In genomic region chr9:14784039-14785002, GRCm38 (mm10) we compare ENCODE assay signal across 8 mouse cellular contexts. TPM values are rescaled to one million over a fixed set of nuclear protein-coding genes. Genes with fewer than 3 reads are reported as not detected.
DNase-seq lines count a peak whose midpoint lies in the region; ATAC-seq lines count a peak whose summit lies in the region.

Gene Mre11a (plus strand): TSS chr9:14784654.
Gene Ankrd49 (minus strand): TSS chr9:14784856.

- ATAC-seq in hindbrain, embryonic 14.5 days (ENCODE audit: low FRiP score): peak; percentile 100

- DNase-seq in R1 (ENCODE audit: low read depth, low spot score): peak; percentile 99
- DNase-seq in cerebellum, postnatal 25 days: peak; percentile 91 to 92
- DNase-seq in frontal cortex, postnatal 25 days (ENCODE audit: low spot score in 2 of 2): peak; percentile 87 to 90
- peak; percentile 99 for DNase-seq in hindbrain, embryonic 14.5 days (ENCODE audit: low spot score)
- DNase-seq in layer of hippocampus, postnatal 36 days: peak; percentile 88 to 91
- peak; percentile 98 for DNase-seq in lung, postnatal 36 days
- DNase-seq in retina, postnatal 1 day: peak; percentile 99
- DNase-seq in urinary bladder, adult 18-20 months (ENCODE audit: low spot score in 2 of 2): peak; percentile 85 to 91

- peak within 1 kb of the TSS; percentile 61 for H3K4me3 ChIP-seq in hindbrain, embryonic 14.5 days (replicated peaks; ENCODE audit: low read length)

- H3K4me1 ChIP-seq in hindbrain, embryonic 14.5 days (replicated peaks; ENCODE audit: control insufficient read depth, insufficient read depth, low read length): peaks cover 10% of the 10 kb centered on the region; the same call in 1 of the 2 replicates

- peak within 1 kb of the TSS; percentile 77 for H3K4me2 ChIP-seq in hindbrain, embryonic 14.5 days (replicated peaks)

- H3K27ac ChIP-seq in hindbrain, embryonic 14.5 days: peak within 1 kb of the TSS; percentile 91

- peak within 1 kb of the TSS; percentile 80 for H3K9ac ChIP-seq in hindbrain, embryonic 14.5 days

- no peaks in the 10 kb centered on the region for H3K27me3 ChIP-seq in hindbrain, embryonic 14.5 days (ENCODE audit: control insufficient read depth, insufficient read depth, low read length)

- no peaks in the 10 kb centered on the region for H3K9me3 ChIP-seq in hindbrain, embryonic 14.5 days (ENCODE audit: control insufficient read depth, low read length)

- peaks cover 50% of the 10 kb centered on the region for H3K36me3 ChIP-seq in hindbrain, embryonic 14.5 days (replicated peaks; ENCODE audit: control insufficient read depth, insufficient read depth)

- WGBS in hindbrain, embryonic 14.5 days: under 1% methylated on average over 62 of the region's 62 CpGs

RNA-seq across cellular contexts. Expression of gene Mre11a, which starts in this region (rescaled TPM):
- 9.8 and 10.5 TPM in 2 replicates for polyA plus RNA-seq in hindbrain, embryonic 14.5 days (2014; fragmentation: Nextera tagmentation; extraction: Ambion mirVana)
- 10 to 100 TPM; 13.6 to 14.6 TPM for total RNA-seq in layer of hippocampus, postnatal 36 days (2021)

RNA-seq across cellular contexts. Expression of gene Ankrd49, which starts in this region (rescaled TPM):
- polyA plus RNA-seq in hindbrain, embryonic 14.5 days (2014; fragmentation: Nextera tagmentation; extraction: Ambion mirVana): 25.3 and 27.2 TPM in 2 replicates
- 10 to 100 TPM; 12.7 to 19.6 TPM for total RNA-seq in layer of hippocampus, postnatal 36 days (2021)

Comparison
In these comparisons a context has a peak if more than half of its experiments do, and no peak if none do; other contexts are left out.
1. Peak in every context shown above with its lines: DNase-seq, ATAC-seq, H3K4me3 ChIP-seq and H3K27ac ChIP-seq.